Mouse (Mus musculus) urinary bladder, postnatal 36 days (tissue): Measurements from ENCODE around the gene Pde7b.

ENCODE experiments used
- DNase-seq, 2 experiments: peaks; one replicate each; pipeline ENCODE4 v3.0.0; 2022; ENCODE audit warnings: low spot score in 2 of 2, mixed read lengths in 1 of 2

Gene Pde7b

DNA sequence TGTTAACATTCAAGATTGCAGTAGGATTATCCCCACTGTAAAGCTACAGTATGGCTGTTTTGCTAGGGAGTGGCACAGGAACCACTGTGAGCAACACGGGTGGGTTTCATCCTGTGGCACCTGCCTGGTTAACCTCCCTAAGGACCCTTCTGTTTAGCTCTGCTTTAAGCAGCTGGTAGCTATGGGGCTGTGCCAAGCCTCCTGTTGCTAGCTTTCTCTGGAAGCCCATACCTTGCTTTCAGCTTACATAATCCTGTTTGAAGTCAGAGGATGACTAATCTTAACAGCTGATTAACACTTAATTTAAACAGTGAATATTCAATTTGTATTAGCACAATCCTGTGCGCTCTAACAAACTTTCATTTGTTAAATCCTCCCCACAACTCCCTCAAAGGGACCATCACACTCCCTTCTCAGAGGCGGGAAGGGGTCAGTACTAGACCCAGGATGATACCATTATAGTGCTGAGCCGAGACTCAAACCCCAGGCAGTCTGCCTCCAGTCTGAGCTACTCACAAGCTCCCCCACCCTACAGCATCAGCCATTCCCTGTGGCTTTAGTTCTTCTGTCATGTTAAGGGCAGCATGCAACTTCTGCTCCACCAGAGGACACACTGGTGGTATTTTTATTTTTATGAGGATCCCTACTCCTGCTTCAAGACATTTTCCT lies 362.3 kb downstream of the Pde7b start:
- no peak for DNase-seq

DNA sequence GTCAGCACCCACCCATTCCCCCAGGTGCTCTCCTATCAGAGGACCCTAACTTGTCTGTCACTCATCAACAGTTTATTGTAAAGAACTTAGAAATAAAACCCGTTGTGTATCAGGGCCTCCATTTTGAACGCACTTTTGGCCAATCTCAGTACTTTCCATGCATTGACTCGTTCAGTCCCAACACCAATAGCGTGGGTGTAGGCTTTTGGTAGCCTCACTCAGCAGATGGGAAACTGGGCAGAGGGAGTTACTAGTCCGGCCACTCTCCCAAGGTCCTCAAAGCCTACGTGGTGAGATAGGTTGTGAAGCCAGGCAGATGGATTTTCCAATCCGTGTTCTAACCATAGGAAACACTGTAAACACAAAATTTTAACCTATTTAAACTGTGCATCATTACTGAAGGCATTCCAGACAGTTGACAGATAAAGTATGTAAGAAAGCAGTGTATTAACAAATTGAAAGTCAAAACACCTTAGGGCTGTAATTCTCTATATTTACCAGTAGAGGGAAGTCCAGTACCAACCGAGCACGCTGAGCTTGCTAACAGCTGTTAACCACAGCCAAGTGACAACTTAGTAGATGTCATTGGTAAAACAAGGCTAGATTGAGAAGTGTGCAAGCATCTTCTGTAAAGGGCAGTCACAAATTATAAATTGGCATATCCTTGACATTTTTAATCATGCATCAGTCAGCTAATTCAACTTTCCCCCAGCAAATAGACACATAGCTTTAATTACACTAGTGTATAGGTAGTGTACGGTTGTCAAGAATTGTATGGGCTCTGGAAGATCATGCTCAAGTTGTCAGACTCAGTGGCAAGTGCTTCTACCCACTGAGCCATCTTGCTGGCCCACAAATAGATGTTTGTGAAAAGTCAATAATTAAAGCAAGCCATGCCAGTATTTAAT lies 363.1 kb downstream of the Pde7b start:
- DNase-seq = no peak

DNA sequence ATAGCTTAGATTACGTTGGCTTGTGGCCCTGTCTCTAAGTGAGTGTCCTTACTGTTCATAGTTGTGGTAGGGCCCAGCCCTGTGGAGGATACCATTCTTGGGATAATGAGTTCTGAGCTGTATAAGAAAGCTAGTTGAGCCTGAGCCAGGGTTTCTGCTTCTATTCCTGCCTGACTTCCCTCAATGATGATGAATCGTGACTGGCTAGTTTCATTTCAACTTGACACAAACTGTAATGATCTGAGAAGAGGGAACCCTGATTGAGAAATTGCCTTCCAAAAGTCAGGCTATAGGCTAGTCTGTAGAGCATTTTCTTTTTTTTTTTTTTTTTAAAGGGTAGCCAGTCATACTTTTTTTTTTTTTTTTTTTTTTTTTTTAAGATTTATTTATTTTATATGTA lies 376.0 kb downstream of the Pde7b start:
- DNase-seq = no peak
